Mouse (Mus musculus): Measurements from ENCODE around the gene Rab42. TPM values are rescaled to one million over a fixed set of nuclear protein-coding genes. Genes with fewer than 3 reads are reported as not detected.
"Not testable (repeated sequence)": the region's sequence is repeated elsewhere in the genome, so short reads cannot be mapped to it uniquely, and the experiment has no call there.

Rab42 gene
- total RNA-seq, 2 experiments from 2014 or later = 0.33 TPM; not detected in 1

GRCm38 (mm10) chr4:132292988-132293387, 10.2 kb downstream of the Rab42 start:
- no peak overlapping the region for H3K27ac ChIP-seq
- intact Hi-C loops (cut with DNase I) = loop anchor here (5.0 kb wide), 1 partner anchor 119 kb away; no protein-coding TSS in a partner anchor
- TF ChIP-seq CTCF (IDR thresholded peaks at IDR 0.05) = peak; percentile 75
- DNase-seq = peak; percentile 53
- H3K4me3 ChIP-seq = no peak overlapping the region

GRCm38 (mm10) chr4:132291624-132292335, 11.4 kb downstream of the Rab42 start:
- TF ChIP-seq CTCF (IDR thresholded peaks at IDR 0.05) = peak; percentile 23
- DNase-seq = no peak
- no peak overlapping the region for H3K4me3 ChIP-seq
- intact Hi-C loops (cut with DNase I) = loop anchor here (2.0 to 5.0 kb wide), 2 partner anchors 53 to 121 kb away; no protein-coding TSS in a partner anchor
- no peak overlapping the region for H3K27ac ChIP-seq

- intact Hi-C loops (cut with DNase I) = loop anchor here (2.0 to 5.0 kb wide), 2 partner anchors 54 to 121 kb away; no protein-coding TSS in a partner anchor
- no peak for DNase-seq
- TF ChIP-seq CTCF (IDR thresholded peaks at IDR 0.05) = no peak
- H3K27ac ChIP-seq = no peak overlapping the region
- H3K4me3 ChIP-seq = no peak overlapping the region
Observed at GRCm38 (mm10) chr4:132291056-132291455, 12.1 kb downstream of the Rab42 start.

DNA sequence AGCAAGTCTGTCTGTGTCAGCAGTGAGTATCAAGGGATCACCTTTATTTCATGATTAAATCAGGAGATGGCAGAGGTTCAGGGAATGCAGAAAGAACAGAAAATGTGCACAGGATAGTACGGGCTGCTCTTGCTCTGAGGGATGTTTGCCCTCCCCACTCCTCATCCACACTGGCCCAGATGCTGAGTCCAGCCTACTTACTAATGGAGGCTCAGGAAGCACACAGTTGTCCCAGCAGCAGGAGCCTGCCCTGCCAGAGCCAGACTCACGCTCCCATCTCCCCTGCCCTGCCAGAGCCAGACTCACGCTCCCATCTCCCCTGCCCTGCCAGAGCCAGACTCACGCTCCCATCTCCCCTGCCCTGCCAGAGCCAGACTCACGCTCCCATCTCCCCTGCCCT, 14.3 kb downstream of the Rab42 start:
- intact Hi-C loops (cut with DNase I); DNase-seq: not testable (repeated sequence)

DNA sequence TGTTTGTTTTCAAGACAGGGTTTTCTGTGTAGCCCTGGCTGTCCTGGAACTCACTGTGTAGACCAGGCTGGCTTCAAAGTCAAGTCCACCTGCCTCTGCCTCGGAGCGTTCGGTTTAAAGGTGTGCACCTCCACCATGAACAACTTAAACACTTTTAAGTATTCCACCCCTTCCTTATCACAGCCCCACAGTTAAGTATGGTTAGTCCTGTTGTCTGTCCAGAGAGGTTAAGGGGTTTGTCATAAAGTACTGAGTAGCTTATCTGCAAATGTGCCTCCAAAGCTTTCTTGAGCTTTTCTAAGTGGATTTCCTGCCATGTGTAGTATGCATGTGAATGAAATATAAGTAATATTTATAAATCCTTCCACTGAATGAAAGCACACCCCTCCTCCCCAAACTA, 27.2 kb downstream of the Rab42 start:
- Histone ChIP-seq H3K4me3 (no peak overlapping the region), H3K27ac (no peak overlapping the region)
- intact Hi-C loops (cut with DNase I) = loop anchor here (2.0 to 10.0 kb wide), 2 partner anchors 29 to 239 kb away; partner anchors contain the start of gene Sesn2
- DNase-seq = no peak
- no peak for TF ChIP-seq CTCF (IDR thresholded peaks at IDR 0.05)

More for the DNA sequence above, 14.3 kb downstream of the Rab42 start:
- not testable (repeated sequence) for H3K27ac ChIP-seq, H3K4me3 ChIP-seq

- no peak for TF ChIP-seq CTCF (IDR thresholded peaks at IDR 0.05)
- DNase-seq = peak; percentile 95
- intact Hi-C loops (cut with DNase I) = loop anchor here (2.0 to 10.0 kb wide), 3 partner anchors 30 to 240 kb away; partner anchors contain the start of genes Phactr4 and Sesn2
Observed at GRCm38 (mm10) chr4:132274156-132274862, 28.9 kb downstream of the Rab42 start, which contains the start of gene Taf12. Taf12 (plus strand) TSS chr4:132274375.

DNA sequence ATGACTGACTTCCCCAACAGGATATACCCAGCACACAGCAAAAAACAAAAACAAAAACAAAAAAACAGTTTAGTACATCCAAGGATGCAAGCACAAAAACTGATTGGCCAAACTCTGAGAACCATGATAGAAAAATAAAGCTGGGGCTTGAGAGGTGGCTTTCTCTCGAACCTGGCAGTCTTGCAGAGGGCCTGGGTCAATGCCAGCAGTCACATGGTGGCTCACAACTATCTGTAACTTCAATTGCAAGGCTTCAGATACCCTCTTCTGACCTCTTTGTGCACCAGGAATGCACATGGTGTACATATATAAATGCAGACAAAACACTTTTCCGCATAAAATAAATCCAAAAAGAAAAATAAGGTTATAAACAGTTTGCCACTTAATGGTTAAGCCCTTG, 30.0 kb downstream of the Rab42 start:
- H3K27ac ChIP-seq = peak overlapping the region; percentile 96
- peak; percentile 36 for DNase-seq
- TF ChIP-seq CTCF (IDR thresholded peaks at IDR 0.05) = no peak
- intact Hi-C loops (cut with DNase I) = loop anchor here (5.0 to 10.0 kb wide), 2 partner anchors 149 to 242 kb away; partner anchors contain the start of genes Phactr4 and Sesn2
- peak overlapping the region; percentile 90 for H3K4me3 ChIP-seq

More at GRCm38 (mm10) chr4:132274156-132274862, 28.9 kb downstream of the Rab42 start, which contains the start of gene Taf12:
- Histone ChIP-seq H3K4me3 (peak within 1 kb of the TSS; percentile 90), H3K27ac (peak within 1 kb of the TSS; percentile 96)

DNA sequence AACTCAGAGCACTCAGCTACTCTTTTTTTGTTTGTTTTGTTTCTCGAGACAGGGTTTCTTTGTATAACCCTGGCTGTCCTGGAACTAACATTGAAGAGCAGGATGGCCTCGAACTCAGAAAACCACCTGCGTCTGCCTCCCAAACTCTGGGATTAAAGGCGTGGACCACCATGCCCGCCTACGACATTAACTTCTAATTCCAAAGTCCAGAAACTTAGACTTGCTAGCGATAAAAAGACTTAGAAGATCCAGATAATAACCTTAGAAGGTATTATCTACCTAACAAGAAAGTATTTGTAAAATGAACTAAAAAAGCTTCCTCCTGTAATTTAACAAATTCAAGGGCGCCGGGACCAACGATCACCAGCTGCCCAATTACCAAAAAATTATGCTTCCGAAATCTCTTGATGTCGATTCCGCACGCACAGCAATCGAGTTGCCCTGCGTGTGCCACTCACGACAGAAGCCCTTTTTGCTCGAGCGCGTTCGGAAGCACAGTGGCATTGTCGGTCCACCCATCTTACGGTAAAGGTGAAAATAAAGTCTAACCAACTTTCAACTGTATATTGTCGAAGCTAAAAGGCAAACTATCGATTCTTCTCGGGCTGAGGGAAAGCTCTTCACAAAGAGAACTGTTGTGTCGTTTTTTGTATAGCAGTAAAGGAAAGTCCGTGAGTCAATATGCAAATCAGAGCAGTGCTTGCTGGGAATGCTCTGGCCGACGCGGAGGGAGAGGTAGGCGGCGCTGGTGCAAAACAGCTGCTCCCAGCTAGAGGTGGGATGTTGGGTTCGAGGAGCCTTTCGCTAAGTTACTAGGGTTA, 33.2 kb downstream of the Rab42 start:
- peak overlapping the region; percentile 98 for H3K27ac ChIP-seq
- peak; percentile 61 for TF ChIP-seq CTCF (IDR thresholded peaks at IDR 0.05)
- intact Hi-C loops (cut with DNase I) = loop anchor here (5.0 to 10.0 kb wide), 2 partner anchors 152 to 245 kb away; partner anchors contain the start of genes Phactr4 and Sesn2
- peak overlapping the region; percentile 71 for H3K4me3 ChIP-seq
- DNase-seq = peak; percentile 89

DNA sequence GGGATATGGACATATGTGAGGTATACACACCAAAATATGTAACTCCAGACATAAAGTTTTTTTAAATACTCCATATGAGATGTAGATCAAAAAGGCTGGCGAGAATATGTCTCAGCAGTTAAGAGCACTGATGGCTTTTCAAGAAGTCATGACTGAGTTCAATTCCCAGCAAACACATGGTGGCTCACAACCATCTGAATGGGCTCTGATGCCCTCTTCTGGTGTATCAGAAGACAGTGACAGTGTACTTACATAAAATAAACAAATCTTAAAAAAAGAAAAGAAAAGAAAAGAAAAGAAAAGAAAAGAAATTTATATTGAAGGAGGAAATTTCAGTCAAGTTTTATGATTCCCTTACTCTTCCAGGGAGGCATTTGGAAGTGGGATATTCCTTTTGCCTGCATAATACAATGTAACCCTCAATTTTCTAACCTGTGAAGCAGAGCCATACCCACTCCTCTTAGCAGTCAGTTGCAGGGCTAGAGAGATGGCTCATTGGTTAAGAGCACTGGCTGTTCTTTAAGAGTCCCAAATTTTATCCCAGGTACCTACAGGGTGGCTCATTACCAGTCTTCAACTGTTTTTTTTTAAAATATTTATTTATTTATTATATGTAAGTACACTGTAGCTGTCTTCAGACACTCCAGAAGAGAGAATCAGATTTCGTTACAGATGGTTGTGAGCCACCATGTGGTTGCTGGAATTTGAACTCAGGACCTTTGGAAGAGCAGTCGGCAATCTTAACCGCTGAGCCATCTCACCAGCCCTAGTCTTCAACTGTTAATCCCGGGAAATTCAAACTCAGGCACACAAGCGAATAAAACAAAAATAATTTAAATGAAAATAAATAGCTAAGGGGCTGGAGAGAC, 34.1 kb downstream of the Rab42 start:
- peak; percentile 53 for TF ChIP-seq CTCF (IDR thresholded peaks at IDR 0.05)
- DNase-seq = no peak
- H3K27ac ChIP-seq = peak overlapping the region; percentile 98
- H3K4me3 ChIP-seq = peak overlapping the region; percentile 71
- intact Hi-C loops (cut with DNase I) = no loop called here

DNA sequence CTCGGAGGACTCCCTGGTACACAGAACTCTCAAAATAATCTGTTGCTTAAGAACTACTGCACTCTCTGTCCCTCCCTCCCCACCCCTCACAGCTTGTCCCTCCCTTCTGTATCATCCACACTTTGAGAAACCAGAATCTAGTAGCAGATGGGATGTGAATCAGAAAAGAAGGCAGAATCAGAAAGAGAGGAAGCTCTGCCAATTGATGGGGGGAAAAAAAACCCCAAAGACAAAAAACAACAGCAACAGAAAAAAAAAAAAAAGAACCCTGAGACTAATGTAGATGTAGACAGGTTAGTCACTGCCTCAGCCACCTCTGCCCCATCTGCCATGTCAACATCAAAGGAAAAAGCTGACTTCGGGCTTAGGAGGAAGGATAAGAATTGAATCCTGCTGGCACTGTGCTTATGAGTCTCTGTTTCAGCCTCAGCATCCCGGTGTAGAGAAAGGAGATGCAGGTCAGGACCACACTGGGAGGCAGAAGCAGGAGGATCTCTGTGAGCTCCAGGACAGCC, 36.3 kb downstream of the Rab42 start:
- no peak overlapping the region for H3K4me3 ChIP-seq
- H3K27ac ChIP-seq = no peak overlapping the region
- intact Hi-C loops (cut with DNase I) = no loop called here
- no peak for DNase-seq
- TF ChIP-seq CTCF (IDR thresholded peaks at IDR 0.05) = no peak

- Histone ChIP-seq H3K4me3 (no peak overlapping the region), H3K27ac (no peak overlapping the region)
- DNase-seq = no peak
- TF ChIP-seq CTCF (IDR thresholded peaks at IDR 0.05) = no peak
- intact Hi-C loops (cut with DNase I) = no loop called here
Observed at GRCm38 (mm10) chr4:132263313-132263712, 39.9 kb downstream of the Rab42 start.
